Mouse (Mus musculus): Measurements from ENCODE around the gene Mrpl1.

Mrpl1 gene

DNA sequence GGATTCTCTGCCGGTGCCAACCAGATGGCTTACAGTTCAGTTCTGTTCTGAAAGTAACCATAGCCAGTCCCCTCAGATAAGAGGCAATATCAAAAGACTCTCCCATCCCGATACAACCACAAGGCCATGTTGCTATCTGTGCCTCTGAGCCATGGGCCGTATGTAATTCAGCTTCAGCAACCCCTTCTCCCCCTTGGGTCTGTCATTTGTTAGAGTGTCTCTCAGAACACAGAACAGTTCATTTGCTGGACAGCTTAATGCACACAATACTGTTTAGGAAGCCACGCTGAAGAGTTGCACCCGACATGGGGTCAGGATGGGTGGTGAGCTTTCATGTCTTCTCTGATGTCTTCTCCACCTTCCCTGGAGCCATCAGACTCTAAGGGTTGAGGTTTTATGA lies 100.3 kb downstream of the Mrpl1 start:
- no peak for DNase-seq (ENCODE audit: low spot score in 2 of 2)

DNA sequence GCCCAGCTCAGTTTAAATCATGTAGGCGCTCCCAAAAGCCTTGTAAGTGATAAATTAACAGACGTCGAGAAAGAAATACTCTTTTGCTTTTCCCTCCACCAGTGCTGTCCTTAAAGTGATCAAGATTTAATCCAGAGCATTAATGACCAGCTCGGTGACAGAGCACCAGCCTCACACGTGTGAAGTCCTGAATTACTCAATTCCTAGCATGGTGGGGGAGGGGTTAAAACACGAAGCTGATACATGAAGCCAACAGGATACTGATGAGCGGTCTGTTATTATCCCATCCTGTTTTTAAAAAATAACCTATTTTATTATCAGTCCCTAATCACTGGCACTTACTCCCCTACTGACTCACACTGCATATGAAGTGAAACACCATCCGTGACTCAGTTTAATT lies 102.4 kb downstream of the Mrpl1 start:
- DNase-seq (ENCODE audit: low spot score in 2 of 2): no peak

Data from urinary bladder, postnatal 4 days (tissue).